Mouse (Mus musculus) heart, postnatal 10 days (tissue): ENCODE measurements around the gene R3hcc1l. TPM values are rescaled to one million over a fixed set of nuclear protein-coding genes. Genes with fewer than 3 reads are reported as not detected.

Source experiments
- DNase-seq, 2 experiments: peaks; one replicate each; pipeline ENCODE4 v3.0.0; 2021
- intact Hi-C: fragments of 180-260 bp; cut with DNase I; formaldehyde crosslinking; loops from one replicate; pipeline ENCODE4 v1.15.1; 2025
- total RNA-seq, 2 experiments: library from RNA; stranded (reverse); gene quantifications; 2 replicates each; pipeline ENCODE4 v1.2.3; 2021

R3hcc1l gene
- total RNA-seq: 10 to 100 TPM; 20.4 to 22.1 TPM

GRCm38 (mm10) chr19:42518620-42519310, at the start of gene R3hcc1l:
Gene R3hcc1l (plus strand): TSS chr19:42518759.
- peak; percentile 98 to 99 for DNase-seq
- intact Hi-C loops: loop anchor here (5.0 kb wide), 2 partner anchors 139 to 224 kb away; no protein-coding TSS in a partner anchor

GRCm38 (mm10) chr19:42471571-42471970, 47.0 kb upstream of the R3hcc1l start:
- intact Hi-C loops: no loop called here
- no peak for DNase-seq

DNA sequence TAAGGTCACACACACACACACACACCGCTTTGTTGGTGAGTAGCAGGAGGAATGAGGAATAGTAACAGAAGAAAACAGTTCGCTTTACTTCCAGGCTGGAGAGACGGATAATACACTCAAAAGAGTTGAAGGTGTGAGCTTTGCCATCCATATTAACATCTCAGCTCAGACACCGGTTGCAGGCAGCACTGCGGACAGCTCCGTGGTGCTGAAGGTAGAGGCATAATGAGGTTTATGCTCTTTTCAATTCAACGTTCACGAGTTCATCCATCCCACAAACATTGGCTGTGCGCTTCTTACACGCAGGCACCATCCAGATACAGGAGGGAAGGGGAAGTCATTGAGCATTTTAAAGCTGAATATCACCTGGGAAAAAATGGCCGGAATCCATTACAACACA, 45.7 kb upstream of the R3hcc1l start:
- intact Hi-C loops: no loop called here
- peak; percentile 22 to 31 for DNase-seq

DNA sequence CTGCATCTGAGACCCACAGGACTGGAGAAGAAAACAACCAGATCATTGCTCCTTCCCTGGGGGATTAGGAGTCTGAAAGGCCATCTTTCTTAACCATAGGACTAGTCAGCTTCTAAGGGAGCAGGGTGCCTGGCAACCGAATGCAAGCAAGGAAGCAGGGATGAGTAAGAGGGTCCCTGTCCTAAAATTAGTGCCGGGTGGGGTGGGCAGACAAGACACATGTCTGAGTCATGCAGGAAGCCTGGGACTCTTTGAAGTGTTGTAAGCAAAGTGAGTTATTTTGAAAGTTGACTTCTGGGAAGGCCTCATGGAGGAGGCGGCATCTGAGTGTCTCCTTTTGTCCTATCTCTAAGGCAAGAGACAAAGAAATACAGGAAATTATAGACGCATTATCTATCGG, 40.8 kb upstream of the R3hcc1l start:
- no peak for DNase-seq
- intact Hi-C loops: no loop called here

- intact Hi-C loops: no loop called here
- no peak for DNase-seq
These were observed 40.3 kb upstream of the R3hcc1l start for GRCm38 (mm10) chr19:42478303-42478702.

DNA sequence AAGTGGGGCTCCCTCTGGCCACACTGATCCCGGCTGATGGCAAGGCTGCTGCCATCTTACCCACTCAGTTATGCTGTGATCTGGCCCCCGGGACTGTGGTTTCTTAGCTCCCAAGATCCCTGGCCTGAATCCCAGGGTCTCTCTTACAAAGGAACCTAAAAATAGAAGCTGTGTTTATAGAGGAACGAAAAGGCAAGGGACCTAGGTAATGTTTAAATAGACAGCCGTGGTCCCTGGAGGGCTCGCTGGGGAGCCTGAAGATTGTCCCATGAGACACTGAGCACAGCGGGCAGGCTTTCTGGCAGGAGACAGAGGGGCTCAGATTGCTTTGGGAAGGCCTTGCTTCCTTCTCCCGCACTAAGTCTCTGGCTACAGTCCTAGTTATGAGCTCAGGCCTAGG, 33.1 kb upstream of the R3hcc1l start:
- DNase-seq: peak; percentile 23 to 30
- intact Hi-C loops: no loop called here

DNA sequence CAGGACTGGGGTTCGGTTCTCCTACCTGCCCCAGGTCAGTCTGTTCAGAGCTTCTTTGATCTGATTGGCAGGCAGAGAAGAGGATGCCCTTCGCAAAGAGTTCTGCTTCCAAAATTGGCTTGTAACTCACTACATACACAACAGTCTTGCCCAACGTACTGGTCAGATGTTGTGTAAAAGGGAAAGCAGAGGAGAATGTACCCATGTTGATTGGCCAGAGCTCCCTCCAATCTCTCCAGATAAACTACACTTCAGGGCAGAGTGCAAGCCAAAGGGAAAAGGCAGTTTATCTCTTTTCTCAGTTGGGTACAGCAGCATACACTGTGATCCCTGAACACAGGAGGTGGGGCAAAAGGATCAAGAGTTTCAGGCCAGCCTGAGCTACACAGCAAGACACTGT, 31.3 kb upstream of the R3hcc1l start:
- intact Hi-C loops: no loop called here
- no peak for DNase-seq

- intact Hi-C loops: no loop called here
These were observed 25.2 kb upstream of the R3hcc1l start for GRCm38 (mm10) chr19:42493257-42493917.

DNA sequence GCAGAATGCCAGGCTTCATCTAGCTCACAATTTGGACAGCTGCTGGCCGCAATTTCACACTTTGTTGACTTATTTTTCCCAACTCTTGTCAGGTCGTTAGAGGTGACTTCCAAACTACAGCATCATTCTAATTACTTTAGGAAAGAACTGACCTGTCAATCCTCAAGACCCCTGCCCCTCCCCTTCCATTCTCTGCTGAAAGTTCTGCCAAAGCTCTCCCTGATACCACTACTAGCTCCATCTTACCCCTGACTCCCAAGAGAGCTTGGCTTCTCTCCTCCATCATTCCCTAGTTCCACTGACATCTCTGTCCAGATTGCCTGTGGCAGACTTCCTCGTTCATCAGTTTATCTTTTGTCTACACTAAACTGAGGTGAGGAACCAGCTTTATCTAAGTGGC, 14.4 kb upstream of the R3hcc1l start:
- DNase-seq: no peak
- intact Hi-C loops: no loop called here

More at GRCm38 (mm10) chr19:42493257-42493917, 25.2 kb upstream of the R3hcc1l start:
- DNase-seq: no peak

- intact Hi-C loops: no loop called here
- no peak for DNase-seq
These were observed 8.9 kb upstream of the R3hcc1l start for GRCm38 (mm10) chr19:42509625-42510024.

GRCm38 (mm10) chr19:42510276-42511171, 8.0 kb upstream of the R3hcc1l start:
- intact Hi-C loops: no loop called here
- no peak for DNase-seq

GRCm38 (mm10) chr19:42515656-42516055, 2.9 kb upstream of the R3hcc1l start:
- intact Hi-C loops: loop anchor here (5.0 kb wide), 2 partner anchors 142 to 227 kb away; no protein-coding TSS in a partner anchor
- DNase-seq: no peak

GRCm38 (mm10) chr19:42516121-42516520, 2.4 kb upstream of the R3hcc1l start:
- DNase-seq: no peak
- intact Hi-C loops: loop anchor here (5.0 kb wide), 2 partner anchors 141 to 226 kb away; no protein-coding TSS in a partner anchor

DNA sequence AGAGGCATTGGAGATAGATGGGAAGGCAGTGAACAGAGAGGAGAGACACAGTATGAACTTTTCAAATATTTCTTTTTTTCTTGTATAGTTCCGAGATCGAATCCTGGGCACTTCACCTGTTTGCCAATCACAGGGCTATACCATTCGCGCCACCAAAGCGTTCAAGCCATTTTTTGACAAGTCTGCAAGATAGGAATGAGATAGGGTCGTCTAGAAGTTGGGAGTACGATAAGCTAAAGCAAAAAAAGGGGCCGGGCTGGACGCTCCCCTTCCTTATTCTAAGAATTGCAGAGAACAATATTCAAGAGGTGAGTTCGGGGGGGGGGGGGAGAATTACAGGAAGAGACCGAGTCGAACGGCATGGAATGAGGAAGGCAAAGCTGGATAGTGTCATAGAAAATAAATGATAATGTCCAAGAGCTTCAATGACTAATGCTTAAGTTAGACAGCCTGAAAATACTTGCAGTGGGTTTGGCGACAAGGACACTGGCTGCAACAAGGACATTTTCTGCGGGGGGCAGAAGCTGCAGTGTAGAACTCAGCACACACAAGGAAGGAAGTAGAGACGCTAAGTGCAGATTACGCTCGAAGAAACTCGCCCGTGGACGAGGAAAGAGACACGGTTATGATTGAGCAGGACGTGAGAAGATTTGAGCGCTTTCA, 471 bp upstream of the R3hcc1l start:
- intact Hi-C loops: loop anchor here (5.0 kb wide), 2 partner anchors 139 to 224 kb away; no protein-coding TSS in a partner anchor
- no peak for DNase-seq

GRCm38 (mm10) chr19:42519760-42520159, 1.2 kb downstream of the R3hcc1l start:
- peak in 1 of 2 experiments; percentile 15 for DNase-seq
- intact Hi-C loops: loop anchor here (5.0 kb wide), 2 partner anchors 138 to 223 kb away; no protein-coding TSS in a partner anchor

- intact Hi-C loops: no loop called here
These were observed 6.1 kb downstream of the R3hcc1l start for GRCm38 (mm10) chr19:42524703-42525102.

DNA sequence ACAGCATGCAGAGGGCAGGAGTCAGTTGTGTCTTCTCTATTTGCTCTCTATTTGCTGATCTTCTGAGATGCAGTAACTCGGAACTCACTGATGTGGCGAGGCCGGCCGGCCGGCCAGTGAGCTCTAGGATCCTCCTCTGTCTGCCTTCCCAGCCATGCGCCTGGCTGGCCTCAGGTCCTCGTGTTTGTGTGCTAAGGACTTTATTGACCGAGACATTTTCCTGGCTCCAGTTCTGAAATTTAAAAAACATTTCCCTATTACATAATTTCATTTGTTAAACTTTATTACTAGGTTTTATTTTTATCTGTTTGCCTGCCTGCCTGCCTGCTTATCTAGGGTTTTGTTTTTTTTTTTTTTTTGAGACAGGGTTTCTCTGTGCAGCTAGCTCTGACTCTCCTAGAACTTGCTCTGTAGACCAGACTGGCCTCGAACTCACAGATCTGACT, 11.5 kb downstream of the R3hcc1l start:
- DNase-seq: no peak
- intact Hi-C loops: no loop called here

More at GRCm38 (mm10) chr19:42524703-42525102, 6.1 kb downstream of the R3hcc1l start:
- DNase-seq: no peak

- intact Hi-C loops: no loop called here
- DNase-seq: no peak
These were observed 15.9 kb downstream of the R3hcc1l start for GRCm38 (mm10) chr19:42534427-42534826.

GRCm38 (mm10) chr19:42537600-42537999, 19.0 kb downstream of the R3hcc1l start:
- no peak for DNase-seq
- intact Hi-C loops: no loop called here

- intact Hi-C loops: no loop called here
- DNase-seq: no peak
These were observed 20.4 kb downstream of the R3hcc1l start for GRCm38 (mm10) chr19:42538911-42539310.
